Mouse (Mus musculus) hematopoietic stem cell, adult 5-6 weeks (primary cell): Measurements from ENCODE around the gene Urm1. TPM values are rescaled to one million over a fixed set of nuclear protein-coding genes. Genes with fewer than 3 reads are reported as not detected.

Source experiments
- ATAC-seq, 2 experiments: fragments of 125-278 bp in 1 of 2; replicated peaks in 1 of 2; 2 replicates each; pipeline ENCODE4 v1.8.0; 2016 to 2017; ENCODE audit warnings: inconsistent platforms in 2 of 2, mild to moderate bottlenecking in 2 of 2, moderate number of reproducible peaks in 2 of 2, low read depth in 1 of 2, moderate TSS enrichment in 1 of 2; ENCODE audit not compliant: low FRiP score in 2 of 2, poor library complexity in 2 of 2, severe bottlenecking in 2 of 2, insufficient read depth in 1 of 2, low TSS enrichment in 1 of 2
- total RNA-seq: library from RNA; stranded (forward); fragments of 172-1452, 232-1000 nt; gene quantifications from 2 replicates; pipeline ENCODE4 v1.2.3, GENCODE M21; 2017

Gene Urm1
- total RNA-seq, 1 experiment from 2014 or later = 16.8 TPM

DNA sequence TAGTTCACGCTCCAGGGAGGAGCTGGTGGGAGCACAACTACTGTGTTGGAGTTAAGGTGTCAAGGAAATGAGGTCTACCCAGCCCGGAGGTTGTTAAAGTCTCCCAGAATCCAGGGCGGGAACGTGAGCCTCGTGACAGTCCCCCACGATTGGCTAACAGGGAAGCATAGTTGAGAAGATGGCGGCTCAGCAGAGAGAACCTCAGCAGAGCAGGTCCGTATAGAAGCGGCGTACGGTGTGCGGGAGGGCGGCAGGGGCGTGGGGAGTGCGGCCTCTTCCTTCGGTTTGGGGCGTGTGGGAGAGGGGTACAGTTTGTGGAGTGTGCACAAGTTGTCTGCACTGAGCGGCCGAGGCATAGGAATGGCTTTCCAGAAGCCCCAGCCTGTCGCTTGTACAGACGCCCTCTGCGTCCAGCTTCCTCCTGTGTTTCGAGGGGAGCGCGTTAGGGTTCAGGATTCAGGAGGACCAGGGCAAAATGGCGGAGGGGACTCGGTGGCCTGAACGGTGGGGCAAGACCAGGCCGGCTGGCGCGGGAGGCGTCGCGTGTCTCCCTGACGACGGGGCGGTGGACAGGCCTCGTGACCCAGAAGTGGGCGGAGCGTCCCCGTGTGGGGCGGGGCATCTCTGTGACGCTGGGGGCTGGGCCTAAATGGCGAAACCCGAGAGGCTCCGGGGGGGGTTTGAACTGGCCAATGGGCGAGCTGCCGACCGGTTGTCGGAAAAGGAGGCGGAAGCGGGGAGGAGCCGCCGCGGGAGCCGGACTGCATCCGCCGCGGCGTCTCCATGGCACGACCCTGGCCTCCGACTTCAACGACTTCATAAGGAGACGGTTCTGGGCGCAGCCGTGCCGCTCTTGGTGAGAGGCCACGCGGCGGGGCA, 69.4 kb downstream of the Urm1 start, which contains the start of gene Odf2:
TSS of gene Odf2 (plus strand) at position 156 of the 879 bp plus-strand sequence.
- peak; percentile 90 to 92 for ATAC-seq

DNA sequence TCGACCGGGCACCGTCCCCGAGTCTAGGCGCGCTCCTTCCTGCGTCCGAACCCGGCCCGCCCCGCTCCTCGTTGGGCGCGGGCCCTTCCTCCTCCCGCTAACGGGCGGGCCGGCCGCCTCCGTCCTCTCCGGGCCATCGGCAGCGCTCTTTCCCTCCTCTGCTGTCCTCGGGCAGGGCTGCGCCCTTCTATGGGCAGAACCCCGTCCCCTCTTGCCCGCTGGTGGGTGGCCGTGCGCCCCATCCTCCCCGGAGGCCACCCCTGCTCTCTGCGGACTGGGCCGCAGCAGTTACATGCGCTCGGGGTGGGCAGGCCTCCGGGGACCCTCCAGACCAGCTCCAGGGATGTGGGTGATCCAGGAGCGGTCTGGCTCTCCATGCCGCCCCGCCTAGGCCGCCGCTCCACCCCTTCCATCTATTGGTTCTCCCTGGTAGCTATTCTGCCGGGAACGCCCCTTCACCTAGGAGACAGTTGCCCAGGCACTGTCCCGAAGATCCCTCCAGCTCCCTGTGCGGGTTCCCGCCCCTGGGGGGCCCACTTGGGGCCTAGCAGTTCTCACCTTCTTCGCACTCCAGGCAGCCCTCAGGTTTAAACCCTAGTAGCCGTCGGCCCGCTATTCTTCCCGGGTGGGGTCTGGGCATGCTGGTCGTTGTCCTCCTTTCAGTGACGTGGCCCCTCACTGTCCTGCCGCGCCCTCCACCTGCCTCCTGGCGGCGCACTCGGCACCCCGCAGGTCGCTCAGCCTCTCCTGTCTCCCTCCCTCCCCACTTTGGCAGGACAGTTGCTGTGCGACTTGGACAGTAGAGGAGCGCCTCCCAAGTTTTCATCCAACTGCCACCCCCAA, 70.3 kb downstream of the Urm1 start:
- peak; percentile 55 to 60 for ATAC-seq

- ATAC-seq = no peak
Observed at GRCm38 (mm10) chr2:29891773-29892172, 71.9 kb downstream of the Urm1 start.

Other genes with a start within 250 kb of the Urm1 start
- gene Rapgef1, start 200.4 kb upstream of the Urm1 start, total RNA-seq = 30.3 and 32.4 TPM in 2 replicates
- not detected in 2 replicates for gene Gm13420, start 68.4 kb upstream of the Urm1 start, total RNA-seq
- gene Gm13547, start 60.8 kb upstream of the Urm1 start, total RNA-seq = not detected in 2 replicates
- 3.6 and 5.3 TPM in 2 replicates for gene Coq4, start 32.6 kb upstream of the Urm1 start, total RNA-seq
- gene Trub2, start 31.6 kb upstream of the Urm1 start, total RNA-seq = 22.0 and 31.3 TPM in 2 replicates
- gene Slc27a4, start 17.4 kb upstream of the Urm1 start, total RNA-seq = 6.4 and 8.6 TPM in 2 replicates
- 6.1 and 7.7 TPM in 2 replicates for gene Cercam, start 49.1 kb downstream of the Urm1 start, total RNA-seq
- 82.9 and 92.5 TPM in 2 replicates for gene Odf2, start 69.1 kb downstream of the Urm1 start, total RNA-seq
- 71.4 and 79.7 TPM in 2 replicates for gene Gle1, start 115.4 kb downstream of the Urm1 start, total RNA-seq
- 135 and 155 TPM in 2 replicates for gene Sptan1, start 145.5 kb downstream of the Urm1 start, total RNA-seq
- gene Wdr34, start 228.8 kb downstream of the Urm1 start, total RNA-seq = 8.4 and 11.6 TPM in 2 replicates
- 1,010 and 1,764 TPM in 2 replicates for gene Set, start 237.3 kb downstream of the Urm1 start, total RNA-seq